Mouse (Mus musculus): ENCODE results near the gene C130060K24Rik. TPM values are rescaled to one million over a fixed set of nuclear protein-coding genes. Genes with fewer than 3 reads are reported as not detected.

C130060K24Rik gene
- polyA plus RNA-seq, 1 experiment from 2014 or later = 0.22 TPM

- Histone ChIP-seq H3K9me3 (no peaks in the 10 kb centered on the region), H3K27me3 (replicated peaks) (no peaks in the 10 kb centered on the region), H3K4me3 (replicated peaks) (no peak overlapping the region), H3K36me3 (no peaks in the 10 kb centered on the region), H3K27ac (no peak overlapping the region), H3K9ac (no peak overlapping the region), H3K4me1 (no peaks in the 10 kb centered on the region), H3K4me2 (no peak overlapping the region)
- WGBS = 90% methylated on average over 1 of the region's 1 CpGs
- ATAC-seq (ENCODE audit: insufficient read depth, low FRiP score, low read depth) = no peak
Observed at GRCm38 (mm10) chr6:65465294-65465693, 84.4 kb downstream of the C130060K24Rik start.

GRCm38 (mm10) chr6:65470320-65470719 is 89.4 kb downstream of the C130060K24Rik start:
- no peak overlapping the region for H3K9ac ChIP-seq
- ATAC-seq (ENCODE audit: insufficient read depth, low FRiP score, low read depth) = no peak
- WGBS = 83% methylated on average over 5 of the region's 5 CpGs
- no peak overlapping the region for H3K4me3 ChIP-seq (replicated peaks)
- H3K4me1 ChIP-seq = no peaks in the 10 kb centered on the region
- no peak overlapping the region for H3K27ac ChIP-seq
- no peaks in the 10 kb centered on the region for H3K36me3 ChIP-seq
- H3K27me3 ChIP-seq (replicated peaks) = no peaks in the 10 kb centered on the region
- H3K9me3 ChIP-seq = no peaks in the 10 kb centered on the region
- no peak overlapping the region for H3K4me2 ChIP-seq

- 79% methylated on average over 7 of the region's 7 CpGs for WGBS
- no peaks in the 10 kb centered on the region for H3K4me1 ChIP-seq
- no peaks in the 10 kb centered on the region for H3K9me3 ChIP-seq
- no peak overlapping the region for H3K9ac ChIP-seq
- no peak overlapping the region for H3K4me3 ChIP-seq (replicated peaks)
- ATAC-seq (ENCODE audit: insufficient read depth, low FRiP score, low read depth) = no peak
- no peaks in the 10 kb centered on the region for H3K36me3 ChIP-seq
- H3K27me3 ChIP-seq (replicated peaks) = no peaks in the 10 kb centered on the region
- H3K4me2 ChIP-seq = no peak overlapping the region
- H3K27ac ChIP-seq = no peak overlapping the region
Observed at GRCm38 (mm10) chr6:65472455-65472854, 91.5 kb downstream of the C130060K24Rik start.

- H3K9ac ChIP-seq = no peak overlapping the region
- H3K4me1 ChIP-seq = no peaks in the 10 kb centered on the region
- H3K4me2 ChIP-seq = no peak overlapping the region
- no peaks in the 10 kb centered on the region for H3K27me3 ChIP-seq (replicated peaks)
- H3K27ac ChIP-seq = no peak overlapping the region
- no peak overlapping the region for H3K4me3 ChIP-seq (replicated peaks)
- no peak for ATAC-seq (ENCODE audit: insufficient read depth, low FRiP score, low read depth)
- no peaks in the 10 kb centered on the region for H3K36me3 ChIP-seq
- no peaks in the 10 kb centered on the region for H3K9me3 ChIP-seq
Observed at GRCm38 (mm10) chr6:65498786-65499185, 117.9 kb downstream of the C130060K24Rik start.

Other genes with a start within 250 kb of the C130060K24Rik start
- 7.1 and 7.2 TPM in 2 replicates for gene Hpgds, start 236.2 kb upstream of the C130060K24Rik start, polyA plus RNA-seq (2015; fragmentation: Nextera tagmentation; extraction: Ambion mirVana)
- 0.10 TPM in 1 of 2 replicates, not detected in the other for gene Tnip3, start 144.2 kb downstream of the C130060K24Rik start, polyA plus RNA-seq (2015; fragmentation: Nextera tagmentation; extraction: Ambion mirVana)